Mouse (Mus musculus): Measurements from ENCODE around the gene Cyp4f18.

DNA sequence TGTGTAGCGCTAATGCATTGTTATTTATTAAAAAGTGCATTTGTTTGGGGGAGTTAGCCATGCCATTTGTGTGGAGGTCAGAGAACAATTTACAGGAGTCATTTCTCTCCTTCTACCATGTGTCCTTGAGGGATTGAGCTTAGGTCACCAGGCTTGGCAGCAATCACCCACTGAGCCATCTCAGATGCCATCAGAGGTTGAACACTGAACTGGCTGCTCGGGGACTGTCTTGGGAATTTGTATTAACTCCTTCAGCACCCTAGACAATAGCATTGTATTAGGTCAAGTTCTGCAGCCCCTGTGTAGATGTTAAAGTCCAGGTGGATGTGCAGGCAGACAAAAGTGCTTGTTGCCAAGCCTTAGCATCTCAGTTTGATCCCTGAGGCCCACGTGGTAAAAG is 45.4 kb downstream of the Cyp4f18 start:
- no peak for TF ChIP-seq CTCF (IDR thresholded peaks at IDR 0.05; ENCODE audit: low read depth, low read length)
- no peak for TF ChIP-seq GATA1 (IDR thresholded peaks at IDR 0.05; ENCODE audit: borderline replicate concordance, low read length)
- TF ChIP-seq POLR2AphosphoS5 (IDR thresholded peaks at IDR 0.05; ENCODE audit: insufficient replicate concordance, low read depth, low read length) = no peak
- TF ChIP-seq TAL1 (conservative IDR thresholded peaks at IDR 0.05; ENCODE audit: low read depth, low read length) = no peak
